Mouse (Mus musculus): ENCODE data around the gene Lhx4.

Lhx4 gene

DNA sequence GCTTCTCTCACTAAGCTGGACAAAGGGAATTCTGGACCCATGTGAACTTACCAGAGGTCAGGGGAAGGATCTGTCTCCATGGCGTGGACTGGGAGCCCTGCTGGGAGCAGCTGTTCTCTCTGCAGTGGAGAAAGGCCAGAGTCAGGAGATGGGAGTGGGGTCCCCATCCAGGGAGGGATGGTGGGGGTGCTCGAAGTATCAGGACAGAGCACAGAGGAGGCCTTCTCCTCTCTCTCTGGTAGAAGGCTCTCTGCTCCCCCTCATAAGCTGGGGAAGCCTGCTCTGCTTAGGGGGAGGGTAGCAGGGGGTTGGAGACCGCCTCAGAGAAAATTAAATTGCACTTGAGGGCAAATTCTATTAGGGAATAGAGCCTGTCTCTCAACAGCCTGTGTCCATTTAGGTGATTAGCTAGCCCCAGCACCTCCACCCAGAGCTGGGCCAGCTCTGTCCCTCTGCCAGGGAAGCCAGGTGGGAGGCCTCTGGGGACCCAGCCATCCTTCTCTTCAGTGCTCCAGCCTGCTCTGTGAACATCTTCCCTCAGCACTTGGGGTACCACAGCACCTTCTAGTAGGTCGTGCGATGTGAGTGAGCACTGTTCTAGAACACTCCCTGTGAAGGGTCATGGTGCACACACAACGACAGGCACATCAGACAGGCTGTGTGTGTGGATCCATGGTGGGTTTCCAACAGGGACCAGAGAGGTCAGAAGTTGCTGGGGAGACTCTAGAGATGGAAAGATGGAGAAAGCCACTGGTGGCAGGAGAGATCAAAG is at the start of gene Lhx4:
Lhx4 (minus strand) TSS at position 201 of the 772 bp plus-strand sequence.
- DNase-seq (ENCODE audit: low read depth, low spot score) = no peak

DNA sequence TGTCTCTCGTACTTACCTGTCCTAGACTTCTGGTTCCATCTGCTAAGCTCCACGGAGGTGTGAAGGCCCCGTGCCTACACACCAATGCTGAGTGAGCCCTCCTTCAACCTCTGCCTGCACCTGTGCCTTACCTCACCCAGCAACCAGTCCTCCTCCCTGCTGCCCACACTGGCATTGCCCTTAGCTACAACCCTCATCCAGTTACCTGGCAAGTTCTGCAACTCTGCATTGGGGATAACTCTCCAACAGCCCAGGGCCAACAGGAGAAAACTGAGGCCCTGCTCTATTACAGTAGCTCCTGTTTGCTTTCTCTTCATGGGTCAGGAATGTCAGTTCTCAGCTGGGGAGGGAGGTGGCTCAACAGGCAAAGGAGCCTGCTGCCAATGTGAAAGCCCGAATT is 46.5 kb upstream of the Lhx4 start:
- no peak for DNase-seq (ENCODE audit: low read depth, low spot score)

DNA sequence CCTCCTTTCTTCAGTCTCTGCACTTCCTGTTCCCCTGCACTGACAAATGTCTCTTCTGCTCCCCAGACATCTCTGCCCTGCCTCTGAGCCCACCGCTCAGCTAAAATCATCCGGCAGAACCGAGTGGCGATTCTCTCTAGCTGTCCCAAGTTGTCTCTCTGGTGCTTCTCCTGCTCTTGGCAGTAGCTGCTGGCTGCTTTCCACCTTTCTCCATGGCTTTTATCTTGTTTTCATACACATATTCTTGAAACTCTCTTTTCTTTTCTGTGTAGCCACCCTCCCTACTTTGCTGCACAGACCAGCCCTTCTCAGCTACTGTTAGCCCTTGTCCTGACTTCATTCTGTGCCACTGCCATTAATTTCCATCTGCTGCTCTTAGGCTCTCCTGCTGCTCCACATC is 45.9 kb upstream of the Lhx4 start:
- DNase-seq (ENCODE audit: low read depth, low spot score) = no peak

DNA sequence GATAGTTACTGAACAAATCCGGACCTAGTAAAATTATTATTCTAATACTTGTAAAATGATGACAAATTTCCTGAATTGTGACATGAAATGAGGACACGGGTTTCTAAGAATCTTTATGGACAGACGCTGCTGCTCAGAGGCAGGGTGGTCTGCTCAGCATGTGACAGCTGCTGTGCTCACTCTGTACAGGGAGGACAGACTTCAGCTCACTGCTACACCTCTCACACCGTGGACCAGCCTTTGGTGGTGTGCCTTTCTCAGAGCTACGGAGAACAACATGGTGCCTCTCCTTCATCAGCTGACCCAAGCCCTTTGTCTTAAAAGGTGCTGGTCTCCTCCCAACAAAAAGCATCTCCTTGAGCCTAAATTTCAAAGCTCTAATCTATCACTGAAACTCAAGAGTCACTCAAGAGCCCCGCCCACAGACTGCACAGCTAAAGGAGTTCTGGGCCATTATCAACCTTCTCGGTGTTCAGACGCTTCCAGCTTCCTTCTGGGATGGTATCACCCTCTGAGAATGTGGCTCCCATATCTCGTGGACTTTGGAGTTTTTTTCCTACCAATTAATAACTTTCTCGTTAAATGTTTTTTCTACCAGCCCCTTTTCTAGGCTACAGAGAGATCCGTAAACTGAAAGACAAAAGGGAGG is 45.4 kb upstream of the Lhx4 start:
- no peak for DNase-seq (ENCODE audit: low read depth, low spot score)

DNA sequence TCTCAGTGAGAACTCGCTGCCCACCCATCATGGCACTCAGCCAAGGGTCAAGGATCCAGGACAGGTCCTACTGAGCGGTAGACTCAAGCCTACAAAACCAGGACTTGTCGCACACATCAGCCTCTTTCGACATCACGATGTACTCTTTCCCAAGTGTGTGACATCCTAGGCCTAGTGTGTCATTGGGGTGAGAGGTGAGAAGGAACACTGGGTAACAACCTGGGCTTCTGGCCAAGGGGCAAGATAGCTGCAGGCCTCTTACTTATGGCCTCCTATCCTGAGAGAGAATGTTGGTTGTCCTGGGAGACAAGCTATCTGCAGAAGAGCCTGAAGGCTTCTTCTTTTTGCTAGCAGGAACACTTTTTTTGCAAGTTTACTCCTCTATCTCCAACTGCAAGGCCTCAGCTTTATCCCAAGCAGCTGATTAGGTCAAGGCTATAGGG is 44.3 kb upstream of the Lhx4 start:
- DNase-seq (ENCODE audit: low read depth, low spot score) = peak; percentile 19

DNA sequence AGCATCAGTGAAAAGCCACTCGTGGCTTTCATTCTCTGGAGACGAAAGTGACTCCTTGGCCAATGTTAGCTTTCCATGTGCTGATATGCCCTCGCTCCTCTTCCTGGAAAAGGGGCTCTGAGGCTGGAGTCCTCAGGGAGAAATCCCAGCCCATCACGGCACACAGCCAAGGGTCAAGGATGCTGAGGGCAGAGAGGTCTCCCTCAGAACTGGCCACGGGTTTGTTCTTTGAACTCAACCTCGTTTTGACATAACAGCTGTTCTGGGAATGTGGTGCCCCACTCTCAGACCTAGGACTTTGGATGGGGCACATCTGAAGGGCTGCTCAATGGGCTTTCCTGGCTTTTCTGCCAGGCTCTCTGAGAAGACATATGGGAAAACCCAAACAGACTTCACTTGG is 43.4 kb upstream of the Lhx4 start:
- DNase-seq (ENCODE audit: low read depth, low spot score) = no peak

DNA sequence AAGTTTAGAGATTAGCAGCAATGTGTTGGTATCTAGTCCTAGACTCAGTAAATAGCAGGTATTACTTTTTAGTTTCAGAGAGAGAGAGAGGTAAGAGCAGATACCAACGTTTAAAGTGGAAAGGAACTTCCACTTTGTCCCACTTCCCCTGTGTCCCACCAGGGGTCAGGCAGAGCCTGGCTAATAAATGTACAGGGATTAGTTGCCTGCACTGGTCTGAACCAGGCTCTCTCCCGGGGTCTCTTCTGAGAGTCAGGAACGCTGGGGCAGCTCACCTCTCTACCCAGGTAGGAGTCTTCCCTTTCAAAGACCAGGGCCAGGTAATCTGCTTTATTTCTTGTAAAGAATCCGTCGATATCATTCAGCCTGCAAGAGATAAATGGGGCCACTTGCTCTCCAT is 40.4 kb upstream of the Lhx4 start:
- DNase-seq (ENCODE audit: low read depth, low spot score) = no peak

DNA sequence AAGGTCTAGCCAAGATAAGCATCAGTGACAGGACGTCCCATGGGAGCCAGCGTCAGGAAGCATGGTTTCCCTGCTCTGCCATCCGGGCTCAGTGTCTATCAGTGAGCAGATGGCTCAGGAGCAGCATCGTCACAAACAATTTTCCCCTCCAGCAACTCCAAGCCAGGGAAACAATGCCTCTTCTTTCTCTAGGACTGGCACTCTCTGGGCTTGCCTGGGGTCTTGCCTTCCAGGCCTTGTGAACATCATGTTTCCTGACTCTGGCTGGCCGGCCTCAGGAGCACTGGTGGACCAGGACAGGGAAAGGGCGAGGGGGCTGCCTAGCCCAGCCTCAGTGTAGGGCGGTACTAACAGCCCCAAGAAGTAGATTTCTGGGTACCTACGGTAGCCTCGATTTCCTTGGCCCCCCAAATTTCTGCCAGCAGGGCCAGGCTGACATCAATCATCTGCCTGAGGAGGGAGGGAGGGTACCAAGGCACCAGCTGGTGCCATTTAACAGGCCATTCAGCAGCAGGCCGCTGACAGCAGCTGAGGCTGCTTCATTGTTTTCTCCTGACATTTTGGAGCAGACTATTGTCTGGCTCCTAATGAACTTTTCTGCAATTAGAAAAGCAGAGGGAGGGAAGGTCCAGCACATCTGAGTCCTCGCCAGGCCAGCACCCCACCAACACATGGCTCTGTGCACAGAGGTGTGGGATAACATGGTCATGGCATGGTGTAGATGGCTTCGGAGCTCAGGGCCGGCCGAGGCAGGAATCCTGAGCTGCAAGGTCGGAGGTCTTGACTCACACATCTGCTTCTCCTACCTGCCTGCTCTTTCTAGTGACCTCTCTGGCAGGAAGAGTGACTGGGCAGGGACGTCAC is 38.9 kb upstream of the Lhx4 start:
- no peak for DNase-seq (ENCODE audit: low read depth, low spot score)

DNA sequence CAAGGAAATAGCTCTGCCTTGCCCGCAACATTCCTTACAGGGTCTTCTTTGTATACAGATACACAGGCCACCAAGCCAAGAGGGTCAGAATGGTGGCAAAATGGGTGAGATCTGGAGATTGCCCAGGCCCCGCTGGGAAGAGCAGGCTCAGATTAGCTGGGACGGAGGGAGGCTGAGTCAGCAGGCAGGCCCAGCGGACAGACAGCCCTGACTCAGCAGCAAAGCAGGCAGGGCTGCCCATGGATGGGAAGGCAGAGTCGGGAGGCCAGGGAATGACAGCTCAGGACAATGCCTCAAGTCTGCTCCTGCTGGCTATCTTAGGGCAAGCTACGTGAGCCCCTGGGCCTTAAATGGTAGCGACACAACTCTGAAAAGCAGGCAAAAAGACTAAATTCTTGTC is 34.4 kb upstream of the Lhx4 start:
- no peak for DNase-seq (ENCODE audit: low read depth, low spot score)

DNA sequence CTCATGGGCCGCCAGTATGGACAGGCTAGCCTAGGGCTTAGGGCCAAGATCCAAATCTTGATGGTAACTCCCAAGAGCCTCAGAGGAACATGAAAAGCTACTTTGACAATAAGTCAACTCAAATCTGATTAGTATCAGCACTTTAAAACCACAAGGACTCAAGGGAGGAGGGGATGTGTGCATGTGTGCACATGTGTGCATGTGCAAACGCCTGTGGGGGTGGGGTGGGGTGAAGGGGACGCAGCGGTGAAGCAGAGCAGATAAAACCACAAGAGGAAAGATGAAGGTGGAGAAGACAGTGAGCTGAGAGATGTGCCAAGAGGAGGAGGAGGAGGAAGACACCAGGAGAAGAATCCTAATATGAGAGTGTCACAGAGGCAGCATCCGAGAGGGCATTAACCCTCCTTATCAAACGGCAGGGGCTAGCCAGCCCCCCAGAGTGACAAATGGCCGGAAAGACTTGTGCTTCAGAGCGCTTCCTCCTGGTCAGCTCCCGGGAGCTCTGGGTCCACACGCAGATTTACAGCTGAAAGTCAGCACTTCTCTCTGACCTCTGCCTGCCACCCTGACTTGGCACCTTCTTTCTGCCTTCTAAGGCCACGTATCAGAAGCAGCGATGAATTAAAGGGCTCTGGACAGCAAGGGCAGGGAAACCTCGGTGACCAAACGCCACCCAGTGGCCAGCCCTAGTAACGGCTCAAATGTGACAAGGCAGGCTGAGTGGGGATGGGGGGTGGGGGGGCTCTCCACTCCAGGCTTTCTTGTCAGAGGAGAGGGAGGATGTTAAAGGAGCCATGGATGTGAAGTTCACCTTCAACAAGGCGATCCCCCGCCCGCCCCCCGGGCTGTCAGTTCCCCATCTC is 33.1 kb upstream of the Lhx4 start:
- peak; percentile 20 for DNase-seq (ENCODE audit: low read depth, low spot score)

DNA sequence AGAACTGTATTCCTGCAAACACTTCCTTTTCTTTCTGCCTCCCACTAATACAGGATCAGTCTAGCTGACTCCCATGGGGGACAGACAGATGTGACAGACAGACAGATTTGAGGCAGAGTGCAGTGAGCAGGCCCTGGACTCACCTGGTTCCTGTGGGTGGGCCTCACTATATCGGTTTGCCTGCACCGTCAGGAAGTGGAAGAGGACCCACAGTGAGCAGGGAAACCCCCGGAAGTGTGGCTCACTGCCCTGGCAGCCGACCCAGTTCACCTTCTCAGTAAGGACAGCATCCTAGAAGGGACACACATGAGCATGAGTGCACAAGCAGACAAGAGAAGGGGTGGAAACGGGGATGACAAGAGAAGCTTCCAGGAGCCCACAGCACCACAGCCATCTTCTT is 30.9 kb upstream of the Lhx4 start:
- DNase-seq (ENCODE audit: low read depth, low spot score) = no peak

DNA sequence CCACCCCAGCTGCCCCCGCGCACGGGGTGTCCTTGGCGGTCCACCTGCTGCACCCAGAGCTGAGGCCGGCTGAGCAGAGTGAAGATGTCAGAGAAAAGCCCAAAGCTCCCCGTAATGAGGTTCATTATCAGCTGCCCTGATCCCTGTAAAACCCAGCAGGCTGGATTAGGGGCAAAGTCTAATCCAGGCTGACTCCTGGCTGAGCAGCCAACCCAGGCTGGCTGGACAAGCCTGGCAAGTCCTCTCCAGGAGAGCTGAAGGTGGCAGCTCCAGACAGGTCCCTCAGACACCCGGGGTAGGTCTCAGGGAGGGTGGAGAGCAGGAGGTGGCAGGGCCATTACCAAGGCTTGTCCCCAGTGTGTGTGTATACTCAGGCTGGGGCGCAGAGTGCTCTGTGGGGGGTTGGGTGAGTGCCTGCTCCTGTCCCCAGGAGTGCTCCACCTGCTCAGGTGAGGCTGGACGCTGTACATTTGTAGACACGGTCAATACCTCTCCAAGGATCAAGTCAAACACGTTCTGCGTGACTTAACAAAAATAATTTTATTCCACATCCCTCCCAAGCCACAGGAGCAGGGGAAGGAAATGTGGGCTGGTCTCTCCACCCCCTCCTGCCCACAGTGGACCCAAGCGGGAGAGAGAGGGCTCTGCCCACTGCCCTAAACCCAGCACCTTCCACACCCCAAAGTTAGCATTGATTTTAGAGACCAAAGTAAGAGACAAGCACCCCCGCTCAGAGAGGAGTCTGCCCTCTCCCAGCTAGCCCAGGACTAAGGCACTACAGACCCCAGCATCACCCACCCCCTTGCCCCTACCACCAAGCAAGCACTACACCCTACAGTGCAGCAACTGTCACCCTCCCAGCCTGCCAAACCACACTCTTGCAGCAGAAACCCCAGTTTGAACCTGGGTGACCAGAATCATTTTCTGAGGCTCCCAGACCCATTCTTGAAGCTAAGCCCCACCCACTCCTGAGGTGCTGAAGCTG is 26.4 kb upstream of the Lhx4 start:
- no peak for DNase-seq (ENCODE audit: low read depth, low spot score)

DNA sequence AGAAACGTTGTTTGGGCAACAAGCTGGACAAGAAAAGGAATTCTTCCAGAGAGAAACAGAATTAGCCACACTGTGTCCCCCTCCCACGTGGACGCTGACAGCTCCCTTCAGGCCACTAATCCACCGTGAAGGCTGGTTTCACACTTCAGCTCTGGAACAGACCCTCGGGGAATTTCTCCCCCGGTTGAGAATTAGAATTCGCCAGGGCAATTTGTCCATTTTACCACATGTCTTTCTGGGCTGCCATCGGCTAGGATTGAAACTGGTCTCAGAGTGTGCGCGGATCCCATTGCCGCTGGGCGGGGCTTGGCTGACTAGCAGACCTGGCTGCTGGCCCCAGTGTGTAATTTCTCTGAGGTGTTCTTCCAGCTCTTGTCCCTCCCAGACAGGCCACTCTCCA is 7.7 kb upstream of the Lhx4 start:
- DNase-seq (ENCODE audit: low read depth, low spot score) = peak; percentile 30

DNA sequence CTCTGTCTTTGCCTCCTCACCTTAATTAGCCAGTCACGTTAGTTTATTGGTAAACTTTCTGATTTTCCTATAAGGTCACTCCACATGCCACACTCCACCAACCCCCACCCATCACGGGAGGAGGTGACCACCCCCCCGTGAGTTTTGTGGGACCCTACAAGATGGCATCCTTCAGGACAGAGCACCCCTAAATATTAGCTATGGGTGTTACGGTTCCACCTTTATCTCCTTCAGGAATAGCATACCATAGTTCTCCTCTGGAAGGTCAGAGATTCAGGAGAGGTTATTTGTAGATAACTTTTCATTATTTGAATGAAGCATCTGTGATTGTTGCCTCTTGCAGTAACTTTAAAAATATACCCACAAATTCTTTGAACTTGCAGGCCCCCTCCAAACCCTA is 7.2 kb upstream of the Lhx4 start:
- no peak for DNase-seq (ENCODE audit: low read depth, low spot score)

DNA sequence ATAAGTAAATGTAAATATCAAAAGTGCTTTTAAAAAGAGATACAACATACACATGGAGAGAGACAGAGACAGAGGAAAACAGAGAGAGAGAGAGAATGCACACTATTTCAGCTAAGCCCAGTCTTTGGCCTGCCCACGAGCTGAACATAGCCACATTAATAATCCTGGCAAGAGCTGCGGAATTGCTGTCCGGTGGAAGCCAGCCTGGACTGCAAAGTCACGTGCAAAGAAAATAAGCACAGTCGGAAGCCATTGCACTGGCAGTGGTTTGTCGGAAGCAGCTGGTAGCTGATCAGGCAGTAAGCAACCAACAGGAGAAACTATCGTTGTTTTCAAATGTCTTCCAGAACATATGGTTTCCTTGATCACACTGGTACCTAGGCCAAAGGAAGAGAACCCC is 6.1 kb upstream of the Lhx4 start:
- DNase-seq (ENCODE audit: low read depth, low spot score) = no peak

DNA sequence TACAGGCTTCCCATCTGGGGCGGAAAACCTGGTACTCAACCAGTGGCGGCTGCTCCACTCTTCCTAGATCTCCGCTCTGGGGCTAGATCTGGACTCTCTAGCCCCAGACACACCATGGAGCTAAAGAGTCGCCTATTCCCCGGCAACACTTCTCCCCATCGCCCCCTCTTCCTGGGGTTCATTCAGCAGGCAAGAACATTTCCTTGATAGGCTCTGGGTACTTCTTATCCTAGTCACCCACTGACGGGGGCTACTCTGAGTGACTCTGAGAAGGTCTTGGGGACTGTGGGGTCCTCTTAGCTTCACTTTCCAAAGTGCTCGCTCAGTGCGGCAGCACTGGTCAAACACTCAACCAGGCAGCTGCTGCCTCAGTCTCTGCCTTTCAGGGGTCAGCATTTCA is 1.9 kb upstream of the Lhx4 start:
- DNase-seq (ENCODE audit: low read depth, low spot score) = no peak

DNA sequence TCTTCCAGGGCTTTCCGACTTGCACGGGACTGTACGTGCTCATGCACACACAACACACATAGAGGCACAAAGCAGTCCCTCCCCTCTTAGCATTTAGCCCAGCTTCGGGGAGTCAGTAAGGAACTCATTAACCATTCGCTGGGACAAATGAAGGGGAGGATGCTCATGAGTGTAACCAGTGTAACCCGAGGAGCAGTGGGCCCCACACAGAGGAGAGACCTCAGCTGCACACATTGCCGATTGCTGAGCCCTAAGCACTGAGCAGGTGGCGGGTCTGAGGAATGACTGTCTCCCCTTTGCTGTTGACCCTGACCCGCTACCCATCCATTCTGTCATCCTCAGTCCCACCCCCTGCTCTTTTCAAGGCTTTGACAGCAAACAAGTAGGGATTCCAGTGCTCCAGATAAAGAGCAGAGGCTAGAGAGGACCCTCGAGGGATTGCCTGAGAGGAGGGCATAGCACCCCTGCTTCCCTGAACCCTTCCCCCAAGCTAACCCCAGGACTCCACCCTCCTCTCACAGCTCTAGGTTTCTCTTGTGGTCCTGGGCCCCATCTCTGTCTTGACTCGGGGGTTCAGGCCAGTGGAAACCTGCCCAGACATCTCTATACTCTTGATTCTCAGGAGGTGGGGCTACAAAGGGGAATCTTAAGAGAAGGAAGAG is 836 bp downstream of the Lhx4 start:
- no peak for DNase-seq (ENCODE audit: low read depth, low spot score)

DNA sequence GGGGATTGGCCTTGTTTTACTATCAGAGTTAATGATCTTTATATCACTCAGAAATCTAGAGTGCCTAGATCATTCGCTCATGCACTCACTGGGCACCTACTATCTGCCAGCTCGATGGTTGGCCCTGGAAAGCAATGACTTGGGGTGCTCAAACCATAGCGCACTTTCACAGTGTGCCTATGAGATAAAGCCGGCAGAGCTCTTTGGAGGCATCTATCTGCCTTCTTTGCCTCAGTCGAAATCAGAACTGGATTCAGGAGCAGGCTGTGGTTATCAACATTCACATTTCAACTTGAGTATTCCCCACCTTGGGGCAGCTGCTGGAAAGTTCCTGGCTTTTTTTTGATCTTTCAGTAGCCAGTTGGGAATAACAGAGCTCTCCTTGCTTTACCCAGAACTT is 3.6 kb downstream of the Lhx4 start:
- no peak for DNase-seq (ENCODE audit: low read depth, low spot score)

DNA sequence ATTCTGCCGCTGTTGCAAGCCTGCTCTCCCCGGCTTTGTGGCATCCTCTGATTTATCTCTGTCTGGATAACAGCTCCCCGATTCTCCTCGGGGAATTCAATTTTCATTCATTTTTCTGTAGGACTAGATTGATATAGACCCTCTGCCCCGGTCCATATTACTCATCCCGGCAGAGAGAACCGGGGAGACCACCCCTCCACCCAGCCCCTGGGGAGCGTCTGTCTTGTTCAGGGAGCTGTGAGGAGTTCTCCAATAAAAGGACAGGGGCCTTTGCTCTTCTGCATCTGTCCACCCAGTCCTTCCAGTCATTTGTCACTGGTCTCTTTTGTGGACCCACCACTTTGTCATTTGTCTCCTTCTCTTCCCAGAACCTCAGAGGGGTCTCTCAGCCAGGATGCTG is 4.5 kb downstream of the Lhx4 start:
- no peak for DNase-seq (ENCODE audit: low read depth, low spot score)
